ENCODE assay signal across 27 mouse cellular contexts in the genomic region with DNA sequence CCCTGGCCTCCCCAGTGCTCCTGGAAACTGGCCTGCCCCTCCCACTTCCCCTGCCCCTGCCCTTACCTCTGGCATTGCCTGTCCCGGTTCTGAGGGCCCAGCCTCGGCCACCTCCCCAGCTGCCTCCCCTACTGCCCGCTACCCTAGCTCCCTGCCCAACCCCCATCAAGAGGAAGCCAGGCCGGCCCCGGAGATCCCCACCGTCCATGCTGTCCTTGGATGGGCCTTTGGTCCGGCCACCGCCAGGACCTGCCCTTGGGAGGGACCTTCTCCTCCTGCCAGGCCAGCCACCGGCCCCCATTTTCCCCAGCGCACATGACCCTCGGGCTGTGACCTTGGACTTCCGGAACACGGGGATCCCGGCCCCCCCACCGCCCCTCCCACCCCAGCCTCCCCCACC. TPM values are rescaled to one million over a fixed set of nuclear protein-coding genes. Genes with fewer than 3 reads are reported as not detected.
DNase-seq lines count a peak whose midpoint lies in the region; ATAC-seq and TF ChIP-seq lines count a peak whose summit lies in the region.
"Had no signal": no experiment of that assay in that cellular context is flagged by ENCODE, and none has a peak within 500 bp of the region (broad histone marks: within the 10 kb centered on the region; RNA-seq: fewer than 3 reads in every experiment).

No protein-coding gene starts in this region.

- no peak overlapping the region for H3K9ac ChIP-seq in forebrain, embryonic 11.5 days (ENCODE audit: low read length)
- H3K9ac ChIP-seq in forebrain, embryonic 13.5 days: no peak overlapping the region
- H3K9ac ChIP-seq in liver, embryonic 16.5 days (ENCODE audit: low read depth, low read length): no peak overlapping the region
- no peak overlapping the region for H3K9ac ChIP-seq in liver, embryonic 11.5 days (ENCODE audit: low read depth, low read length)
- H3K9ac ChIP-seq: embryonic facial prominence, embryonic 12.5 days; forebrain, embryonic 12.5 days; hindbrain, embryonic 15.5 days; intestine, embryonic 15.5 days; liver, embryonic 13.5 days; lung, embryonic 14.5 days had no signal

- no peak overlapping the region for H3K4me3 ChIP-seq in forebrain, embryonic 11.5 days (ENCODE audit: low read depth, low read length)
- H3K4me3 ChIP-seq in forebrain, embryonic 13.5 days: no peak overlapping the region
- H3K4me3 ChIP-seq in liver, embryonic 16.5 days (ENCODE audit: low read depth, low read length): no peak overlapping the region
- no peak overlapping the region for H3K4me3 ChIP-seq in liver, embryonic 11.5 days (ENCODE audit: low read depth, low read length)
- H3K4me3 ChIP-seq in testis, adult 2 months (ENCODE audit: control insufficient read depth, low read depth, low read length): no peak overlapping the region
- H3K4me3 ChIP-seq: embryonic facial prominence, embryonic 12.5 days; forebrain, embryonic 12.5 days; hindbrain, embryonic 15.5 days; intestine, embryonic 15.5 days; liver, embryonic 13.5 days had no signal

- ATAC-seq in forebrain, embryonic 11.5 days (replicated peaks; ENCODE audit: low FRiP score): no peak
- ATAC-seq in forebrain, embryonic 13.5 days: no peak
- 0 out of 2 replicates have a peak, but pooled peaks have one; percentile 30 for ATAC-seq in liver, embryonic 16.5 days (ENCODE audit: low read depth)
- no peak for ATAC-seq in liver, embryonic 11.5 days (replicated peaks; ENCODE audit: low FRiP score)
- ATAC-seq in megakaryocyte-erythroid progenitor cell, adult 5-6 weeks (replicated peaks; ENCODE audit: low FRiP score, low TSS enrichment, poor library complexity, severe bottlenecking): no peak
- ATAC-seq: CD4-positive, CD25-positive, alpha-beta regulatory T cell, adult 4 months; intestine, embryonic 15.5 days; midbrain, embryonic 16.5 days had no signal

- no peak overlapping the region for H3K27ac ChIP-seq in forebrain, embryonic 11.5 days (ENCODE audit: low read depth, low read length)
- H3K27ac ChIP-seq in forebrain, embryonic 13.5 days: no peak overlapping the region
- H3K27ac ChIP-seq in liver, embryonic 16.5 days (ENCODE audit: low read length): no peak overlapping the region
- H3K27ac ChIP-seq in liver, embryonic 11.5 days (ENCODE audit: low read depth, low read length): no peak overlapping the region
- peak overlapping the region; percentile 57; the same call in 1 of the 2 replicates for H3K27ac ChIP-seq in testis, adult 2 months (ENCODE audit: control insufficient read depth, insufficient read depth, low read depth, low read length)
- H3K27ac ChIP-seq: embryonic facial prominence, embryonic 12.5 days; forebrain, embryonic 12.5 days; hindbrain, embryonic 15.5 days; intestine, embryonic 15.5 days; liver, embryonic 13.5 days had no signal

- TF ChIP-seq CTCF in testis, adult 2 months (IDR thresholded peaks at IDR 0.05; ENCODE audit: control insufficient read depth, insufficient read depth, insufficient replicate concordance, low read depth, low read length): no peak

- H3K4me1 ChIP-seq in forebrain, embryonic 11.5 days (replicated peaks; ENCODE audit: control insufficient read depth, insufficient read depth, low read length): no peaks in the 10 kb centered on the region
- no peaks in the 10 kb centered on the region for H3K4me1 ChIP-seq in forebrain, embryonic 13.5 days
- H3K4me1 ChIP-seq in liver, embryonic 16.5 days (ENCODE audit: control insufficient read depth, low read depth, low read length): no peaks in the 10 kb centered on the region
- no peaks in the 10 kb centered on the region for H3K4me1 ChIP-seq in liver, embryonic 11.5 days (replicated peaks; ENCODE audit: control insufficient read depth, insufficient read depth, low read length)
- peaks cover 10% of the 10 kb centered on the region for H3K4me1 ChIP-seq in testis, adult 2 months (ENCODE audit: control insufficient read depth, insufficient read depth, low read length)
- H3K4me1 ChIP-seq: embryonic facial prominence, embryonic 12.5 days; forebrain, embryonic 12.5 days; hindbrain, embryonic 15.5 days; intestine, embryonic 15.5 days; liver, embryonic 13.5 days had no signal

- no peak overlapping the region for H3K4me2 ChIP-seq in forebrain, embryonic 11.5 days (ENCODE audit: low read depth, low read length, severe bottlenecking)
- no peak overlapping the region for H3K4me2 ChIP-seq in forebrain, embryonic 13.5 days
- no peak overlapping the region for H3K4me2 ChIP-seq in liver, embryonic 16.5 days (ENCODE audit: low read depth, low read length)
- H3K4me2 ChIP-seq in liver, embryonic 11.5 days: no peak overlapping the region
- H3K4me2 ChIP-seq: embryonic facial prominence, embryonic 12.5 days; forebrain, embryonic 12.5 days; hindbrain, embryonic 15.5 days; intestine, embryonic 15.5 days; liver, embryonic 13.5 days; lung, embryonic 14.5 days had no signal

- peak; percentile 51 for DNase-seq in forebrain, embryonic 11.5 days (ENCODE audit: low spot score)
- DNase-seq in liver, embryonic 11.5 days (ENCODE audit: low spot score): no peak
- DNase-seq in testis, postnatal 10 days (ENCODE audit: low spot score): no peak
- no peak for DNase-seq in frontal cortex, postnatal 10 days (ENCODE audit: low spot score in 2 of 2)
- DNase-seq: cerebellum, postnatal 25 days; kidney, adult 8-10 months; layer of hippocampus, adult 9-11 months; left cerebral cortex, postnatal 4 days; liver, embryonic 13.5 days; lung, embryonic 14.5 days; lung, postnatal 4 days; right cerebral cortex, postnatal 14 days; thymus, postnatal 25 days had no signal

- H3K36me3 ChIP-seq in forebrain, embryonic 11.5 days (ENCODE audit: control insufficient read depth, insufficient read depth, low read length): peaks cover 29% of the 10 kb centered on the region
- peaks cover 89% of the 10 kb centered on the region for H3K36me3 ChIP-seq in forebrain, embryonic 13.5 days (ENCODE audit: poor library complexity, severe bottlenecking)
- H3K36me3 ChIP-seq in liver, embryonic 16.5 days (ENCODE audit: control insufficient read depth, insufficient read depth): peaks cover 73% of the 10 kb centered on the region
- H3K36me3 ChIP-seq in liver, embryonic 11.5 days (ENCODE audit: control insufficient read depth, insufficient read depth, low read length): peaks cover 62% of the 10 kb centered on the region
- H3K36me3 ChIP-seq in testis, adult 2 months (ENCODE audit: control insufficient read depth, insufficient read depth, low read length): peaks cover 6% of the 10 kb centered on the region

- TF ChIP-seq POLR2A in testis, adult 2 months (IDR thresholded peaks at IDR 0.05; ENCODE audit: control insufficient read depth, low read depth, low read length): no peak

- 93% methylated on average over 15 of the region's 15 CpGs for WGBS in forebrain, embryonic 11.5 days
- WGBS in forebrain, embryonic 13.5 days: 93% methylated on average over 15 of the region's 15 CpGs
- 79% methylated on average over 15 of the region's 15 CpGs for WGBS in liver, embryonic 16.5 days (ENCODE audit: insufficient replicate concordance)
- WGBS in liver, embryonic 11.5 days: 91% methylated on average over 15 of the region's 15 CpGs

- H3K9me3 ChIP-seq in forebrain, embryonic 11.5 days (ENCODE audit: control insufficient read depth, low read length): no peaks in the 10 kb centered on the region
- H3K9me3 ChIP-seq in forebrain, embryonic 13.5 days (replicated peaks): no peaks in the 10 kb centered on the region
- H3K9me3 ChIP-seq in liver, embryonic 16.5 days (replicated peaks; ENCODE audit: control insufficient read depth, low read length): no peaks in the 10 kb centered on the region
- no peaks in the 10 kb centered on the region for H3K9me3 ChIP-seq in liver, embryonic 11.5 days (ENCODE audit: control insufficient read depth, low read length)
- H3K9me3 ChIP-seq: embryonic facial prominence, embryonic 12.5 days; forebrain, embryonic 12.5 days; hindbrain, embryonic 15.5 days; intestine, embryonic 15.5 days; liver, embryonic 13.5 days had no signal

- H3K27me3 ChIP-seq in forebrain, embryonic 11.5 days (ENCODE audit: control insufficient read depth, insufficient read depth, low read length): no peaks in the 10 kb centered on the region
- H3K27me3 ChIP-seq in forebrain, embryonic 13.5 days: no peaks in the 10 kb centered on the region
- H3K27me3 ChIP-seq in liver, embryonic 16.5 days (ENCODE audit: control insufficient read depth, insufficient read depth, low read depth, low read length): no peaks in the 10 kb centered on the region
- no peaks in the 10 kb centered on the region for H3K27me3 ChIP-seq in liver, embryonic 11.5 days (replicated peaks; ENCODE audit: control insufficient read depth, insufficient read depth, low read length)
- no peaks in the 10 kb centered on the region for H3K27me3 ChIP-seq in testis, adult 2 months (ENCODE audit: control insufficient read depth, insufficient read depth, low read length)
- H3K27me3 ChIP-seq: embryonic facial prominence, embryonic 12.5 days; forebrain, embryonic 12.5 days; hindbrain, embryonic 15.5 days; intestine, embryonic 15.5 days; liver, embryonic 13.5 days had no signal

RNA-seq across cellular contexts. Expression of a gene that starts 8.9 kb away (rescaled TPM):
- 68.5 and 77.8 TPM in 2 replicates for polyA plus RNA-seq in forebrain, embryonic 11.5 days (2014; fragmentation: Nextera tagmentation; extraction: Ambion mirVana)
- 75.5 and 77.3 TPM in 2 replicates for polyA plus RNA-seq in forebrain, embryonic 13.5 days (2015; fragmentation: Nextera tagmentation; extraction: Ambion mirVana)
- polyA plus RNA-seq in liver, embryonic 16.5 days (2015; fragmentation: Nextera tagmentation; extraction: Ambion mirVana): 63.8 and 73.2 TPM in 2 replicates
- 103 TPM in 2 replicates for polyA plus RNA-seq in liver, embryonic 11.5 days (2014; fragmentation: Nextera tagmentation; extraction: Ambion mirVana)
- polyA plus RNA-seq in testis, adult 2 months (2012; rRNA removed): 36.3 and 37.1 TPM in 2 replicates
- 89.8 and 96.1 TPM in 2 replicates for total RNA-seq in megakaryocyte-erythroid progenitor cell, adult 5-6 weeks (2014; fragmentation: Nextera tagmentation)
- total RNA-seq in megakaryocyte-erythroid progenitor cell, adult 5-6 weeks (2017): 36.0 and 41.0 TPM in 2 replicates

RNA-seq across cellular contexts. Expression of a gene that starts 18.3 kb away (rescaled TPM):
- polyA plus RNA-seq in forebrain, embryonic 11.5 days (2014; fragmentation: Nextera tagmentation; extraction: Ambion mirVana): 13.9 and 15.0 TPM in 2 replicates
- polyA plus RNA-seq in forebrain, embryonic 13.5 days (2015; fragmentation: Nextera tagmentation; extraction: Ambion mirVana): 13.4 and 13.9 TPM in 2 replicates
- 3.5 and 4.1 TPM in 2 replicates for polyA plus RNA-seq in liver, embryonic 16.5 days (2015; fragmentation: Nextera tagmentation; extraction: Ambion mirVana)
- 7.9 and 9.6 TPM in 2 replicates for polyA plus RNA-seq in liver, embryonic 11.5 days (2014; fragmentation: Nextera tagmentation; extraction: Ambion mirVana)
- polyA plus RNA-seq in testis, adult 2 months (2012; rRNA removed): 11.3 and 13.7 TPM in 2 replicates
- 37.1 and 43.9 TPM in 2 replicates for total RNA-seq in megakaryocyte-erythroid progenitor cell, adult 5-6 weeks (2014; fragmentation: Nextera tagmentation)
- 2.1 and 3.9 TPM in 2 replicates for total RNA-seq in megakaryocyte-erythroid progenitor cell, adult 5-6 weeks (2017)

RNA-seq across cellular contexts. Expression of a gene that starts 22.2 kb away (rescaled TPM):
- not detected in 2 replicates for polyA plus RNA-seq in forebrain, embryonic 11.5 days (2014; fragmentation: Nextera tagmentation; extraction: Ambion mirVana)
- not detected in 2 replicates for polyA plus RNA-seq in forebrain, embryonic 13.5 days (2015; fragmentation: Nextera tagmentation; extraction: Ambion mirVana)
- 110 and 129 TPM in 2 replicates for polyA plus RNA-seq in liver, embryonic 16.5 days (2015; fragmentation: Nextera tagmentation; extraction: Ambion mirVana)
- polyA plus RNA-seq in liver, embryonic 11.5 days (2014; fragmentation: Nextera tagmentation; extraction: Ambion mirVana): 2.5 and 3.5 TPM in 2 replicates
- polyA plus RNA-seq in testis, adult 2 months (2012; rRNA removed): 1.7 TPM in 2 replicates
- not detected in 2 replicates for total RNA-seq in megakaryocyte-erythroid progenitor cell, adult 5-6 weeks (2014; fragmentation: Nextera tagmentation)
- total RNA-seq in megakaryocyte-erythroid progenitor cell, adult 5-6 weeks (2017): not detected in 2 replicates
- total RNA-seq: ES-E14; hematopoietic stem cell, adult 5-6 weeks; left cerebral cortex, postnatal 4 days had no signal
- polyA plus RNA-seq: CD4-positive, CD25-positive, alpha-beta regulatory T cell, adult 4 months; embryonic facial prominence, embryonic 12.5 days; forebrain, embryonic 12.5 days; heart, postnatal 0 days; hindbrain, embryonic 15.5 days; lung, embryonic 14.5 days; midbrain, embryonic 16.5 days; neural tube, embryonic 14.5 days had no signal

RNA-seq across cellular contexts. Expression of a gene that starts 27.8 kb away (rescaled TPM):
- polyA plus RNA-seq in forebrain, embryonic 11.5 days (2014; fragmentation: Nextera tagmentation; extraction: Ambion mirVana): 1.2 and 1.9 TPM in 2 replicates
- polyA plus RNA-seq in forebrain, embryonic 13.5 days (2015; fragmentation: Nextera tagmentation; extraction: Ambion mirVana): 4.3 and 5.0 TPM in 2 replicates
- 1.7 and 2.3 TPM in 2 replicates for polyA plus RNA-seq in liver, embryonic 16.5 days (2015; fragmentation: Nextera tagmentation; extraction: Ambion mirVana)
- polyA plus RNA-seq in liver, embryonic 11.5 days (2014; fragmentation: Nextera tagmentation; extraction: Ambion mirVana): 4.6 and 4.8 TPM in 2 replicates
- 0.78 and 1.1 TPM in 2 replicates for polyA plus RNA-seq in testis, adult 2 months (2012; rRNA removed)
- total RNA-seq in megakaryocyte-erythroid progenitor cell, adult 5-6 weeks (2014; fragmentation: Nextera tagmentation): 3.2 TPM in 1 of 2 replicates, not detected in the other
- 0.61 and 1.1 TPM in 2 replicates for total RNA-seq in megakaryocyte-erythroid progenitor cell, adult 5-6 weeks (2017)

Comparison
In these comparisons a context has a peak if more than half of its experiments do, and no peak if none do; other contexts are left out.
1. RNA of a gene that starts 22.2 kb away (polyA plus RNA-seq): 110 to 129 TPM in liver, embryonic 16.5 days; 2.5 to 3.5 TPM in liver, embryonic 11.5 days, 1.7 TPM in testis, adult 2 months, not detected in forebrain, embryonic 11.5 days and not detected in forebrain, embryonic 13.5 days; every median in the first group is over 10 times any median in the second.